Mouse (Mus musculus) heart, adult 2 months (tissue): ENCODE data around the gene Gpr82. TPM values are rescaled to one million over a fixed set of nuclear protein-coding genes. Genes with fewer than 3 reads are reported as not detected.

Source experiments
- DNase-seq, 2 experiments: peaks; one replicate each; pipeline ENCODE4 v3.0.0; 2021
- H3K27ac ChIP-seq: fragments of 200-600 bp; 2 replicates; pipeline ENCODE4 v1.8.1; 2022
- H3K27me3 ChIP-seq: fragments of 200-500 bp; 2 replicates; pipeline ENCODE4 v1.6.1; 2012; ENCODE audit warnings: mild to moderate bottlenecking, low read length, inconsistent platforms, mixed read lengths; ENCODE audit not compliant: control insufficient read depth, insufficient read depth
- H3K36me3 ChIP-seq: fragments of 200-500 bp; 2 replicates; pipeline ENCODE4 v1.6.1; 2012; ENCODE audit warnings: low read length, inconsistent platforms; ENCODE audit not compliant: control insufficient read depth, insufficient read depth
- H3K4me1 ChIP-seq: fragments of 200-500 bp; 2 replicates; pipeline ENCODE4 v1.6.1; 2011; ENCODE audit warnings: low read length; ENCODE audit not compliant: control insufficient read depth, insufficient read depth
- H3K4me3 ChIP-seq: fragments of 200-600 bp; 2 replicates; pipeline ENCODE4 v1.8.1; 2022
- H3K79me2 ChIP-seq: fragments of 200-500 bp; replicated peaks from 2 replicates; pipeline ENCODE4 v1.6.1; 2012; ENCODE audit warnings: mild to moderate bottlenecking, inconsistent platforms, low read length, moderate library complexity, mixed read lengths; ENCODE audit not compliant: control insufficient read depth, insufficient read depth
- H3K9ac ChIP-seq: fragments of 200-500 bp; 2 replicates; pipeline ENCODE4 v1.6.1; 2012; ENCODE audit warnings: low read depth, mild to moderate bottlenecking, control low read depth, inconsistent platforms, low read length, mixed read lengths
- CTCF ChIP-seq: fragments of 200-600 bp; IDR thresholded peaks from 2 replicates; pipeline ENCODE4 v1.8.1; 2022; ENCODE audit warnings: antibody characterized with exemption, mild to moderate bottlenecking, moderate library complexity
- EP300 ChIP-seq: fragments of 200-500 bp; IDR thresholded peaks from 2 replicates; pipeline ENCODE4 v1.6.1; 2011; ENCODE audit warnings: low read depth, low read length, control low read depth; ENCODE audit not compliant: insufficient read depth
- POLR2A ChIP-seq: fragments of 200-500 bp; IDR thresholded peaks from 2 replicates; pipeline ENCODE4 v1.6.1; 2011; ENCODE audit warnings: mild to moderate bottlenecking, low read depth, low read length, control low read depth; ENCODE audit not compliant: insufficient read depth
- WGBS: fragments of 180-500 bp; shearing (Covaris S2); methylation state at CpG from one replicate; pipeline ENCODE4 v1.1.7; 2018; 5-methylcytosine and 5-hydroxymethylcytosine counted together
- intact Hi-C: fragments of 180-260 bp; cut with DNase I; formaldehyde crosslinking; loops from one replicate; pipeline ENCODE4 v1.15.1; 2025
- polyA plus RNA-seq: library from polyadenylated mRNA; depleted of rRNA; stranded (reverse); fragments of >200 nt; gene quantifications from 2 replicates; pipeline ENCODE4 v1.2.3, GENCODE M21; 2012
- total RNA-seq, 2 experiments: library from RNA; stranded (reverse); gene quantifications; 2 replicates each; pipeline ENCODE4 v1.2.3; 2021

Gene Gpr82
- total and polyA plus RNA-seq, 3 experiments, result not detected

- TF ChIP-seq POLR2A (no peak), EP300 (no peak), CTCF (no peak)
- WGBS, result 52% methylated on average over 5 of the region's 5 CpGs
- H3K27ac ChIP-seq, result peak overlapping the region; percentile 59
- H3K27me3 ChIP-seq, result no peaks in the 10 kb centered on the region
- peaks cover 3% of the 10 kb centered on the region for H3K4me1 ChIP-seq
- H3K36me3 ChIP-seq, result peaks cover 5% of the 10 kb centered on the region
- no peak for DNase-seq
- H3K4me3 ChIP-seq, result no peak overlapping the region
- intact Hi-C loops, result loop anchor here (5.0 kb wide), 1 partner anchor 155 kb away; the partner anchor contains the start of gene Nyx
- no peak overlapping the region for H3K9ac ChIP-seq
- no peaks in the 10 kb centered on the region for H3K79me2 ChIP-seq
These were observed 38.5 kb upstream of the Gpr82 start for GRCm38 (mm10) chrX:13622654-13623053.

DNA sequence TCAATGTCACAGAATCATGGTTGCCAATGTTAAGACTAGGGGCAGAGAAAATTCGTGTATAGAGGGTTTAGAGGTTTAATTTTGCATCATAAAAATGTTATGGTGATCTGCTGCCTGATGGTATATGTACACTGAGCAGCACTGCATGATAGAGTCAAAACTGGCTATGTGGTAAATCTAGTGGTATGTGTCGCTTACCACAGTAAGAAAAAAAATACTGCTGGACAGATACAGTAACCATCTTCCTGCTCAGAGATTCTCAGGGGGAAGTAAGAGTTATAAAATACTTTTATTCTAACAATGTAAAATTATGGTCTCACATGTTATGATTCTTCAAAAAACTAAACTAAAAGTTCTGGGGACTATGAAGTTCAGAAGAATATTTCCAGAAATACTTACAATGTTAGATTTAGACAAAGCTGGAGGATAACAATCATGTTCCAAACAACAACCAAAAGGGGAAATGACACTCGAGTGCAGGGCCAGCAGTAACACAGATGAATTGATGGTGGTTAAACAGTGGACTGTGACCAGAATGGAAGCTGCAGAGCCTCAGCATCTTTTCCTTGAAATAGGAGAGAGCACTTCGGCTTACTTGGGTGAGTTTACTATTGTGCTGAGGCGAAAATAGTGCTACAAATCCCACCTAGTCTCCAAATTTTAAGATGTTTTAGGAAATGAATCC, 29.4 kb upstream of the Gpr82 start, which contains the start of gene Gpr34:
Gene Gpr34, plus strand, starts transcription at position 491 of the 685 bp plus-strand sequence.
- intact Hi-C loops, result no loop called here
- Histone ChIP-seq H3K4me3 (no peak within 1 kb of the TSS), H3K79me2 (no peaks in the 10 kb centered on the region), H3K36me3 (no peaks in the 10 kb centered on the region), H3K27me3 (no peaks in the 10 kb centered on the region), H3K4me1 (no peaks in the 10 kb centered on the region; the same call in 1 of the 2 replicates), H3K27ac (peak within 1 kb of the TSS; percentile 20; the same call in 1 of the 2 replicates), H3K9ac (no peak within 1 kb of the TSS)
- DNase-seq, result no peak
- TF ChIP-seq CTCF (no peak), POLR2A (no peak), EP300 (no peak)
- WGBS, result 60% methylated on average over 5 of the region's 5 CpGs

DNA sequence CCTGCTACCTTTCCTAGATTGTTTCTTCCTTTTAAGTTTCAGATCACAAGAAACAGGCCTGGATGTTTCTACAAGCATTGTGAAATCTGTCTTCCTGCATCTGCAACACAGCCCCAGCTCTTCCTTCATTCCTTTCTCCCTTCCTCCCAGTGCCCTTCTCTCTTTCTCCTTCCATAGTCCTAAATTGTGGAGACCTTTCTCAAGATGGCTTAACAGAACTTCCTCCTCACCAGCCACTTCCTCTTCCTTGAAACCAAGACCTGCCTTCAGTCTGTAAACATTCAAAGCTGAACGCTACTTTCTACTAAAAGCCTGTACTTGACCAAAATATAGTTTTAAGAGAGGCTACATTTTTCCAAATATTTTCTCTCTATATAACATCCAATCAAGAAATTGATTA, 24.8 kb upstream of the Gpr82 start:
- no peaks in the 10 kb centered on the region for H3K36me3 ChIP-seq
- no peaks in the 10 kb centered on the region for H3K27me3 ChIP-seq
- no peak overlapping the region for H3K27ac ChIP-seq
- H3K4me3 ChIP-seq, result no peak overlapping the region
- 81% methylated on average over 1 of the region's 1 CpGs for WGBS
- H3K9ac ChIP-seq, result no peak overlapping the region
- intact Hi-C loops, result no loop called here
- H3K4me1 ChIP-seq, result peaks cover 1% of the 10 kb centered on the region
- TF ChIP-seq POLR2A, result no peak
- no peak for DNase-seq
- no peaks in the 10 kb centered on the region for H3K79me2 ChIP-seq

DNA sequence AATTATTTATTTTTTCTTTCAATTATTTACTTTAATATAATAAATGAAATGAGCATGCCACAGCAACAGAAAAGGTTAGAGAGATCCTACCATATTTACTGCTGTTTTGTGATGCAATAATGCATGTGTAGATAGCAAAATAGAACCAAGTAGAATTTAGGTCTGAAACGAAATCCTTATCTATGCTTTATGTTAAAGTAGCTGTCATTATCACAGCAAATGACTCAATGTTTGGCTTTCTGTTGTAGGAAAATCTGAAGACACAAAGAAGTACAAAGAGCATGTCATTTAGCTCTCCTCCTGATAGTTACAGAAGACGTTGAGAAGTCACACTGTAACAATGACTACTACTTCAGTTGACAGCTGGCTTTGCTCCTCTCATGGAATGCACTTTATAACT, 22.3 kb upstream of the Gpr82 start:
- WGBS, result 33% methylated on average over 2 of the region's 2 CpGs

GRCm38 (mm10) chrX:13651889-13652288, 9.3 kb upstream of the Gpr82 start:
- Histone ChIP-seq H3K36me3 (peaks cover 11% of the 10 kb centered on the region; the same call in 1 of the 2 replicates), H3K79me2 (no peaks in the 10 kb centered on the region), H3K4me3 (no peak overlapping the region), H3K27ac (no peak overlapping the region), H3K27me3 (no peaks in the 10 kb centered on the region), H3K4me1 (peaks cover 2% of the 10 kb centered on the region), H3K9ac (no peak overlapping the region)
- 76% methylated on average over 2 of the region's 2 CpGs for WGBS
- intact Hi-C loops, result loop anchor here (10.0 kb wide), 1 partner anchor 77 kb away; no protein-coding TSS in a partner anchor
- TF ChIP-seq POLR2A (no peak), CTCF (no peak), EP300 (no peak)
- no peak for DNase-seq

More for the DNA sequence above, 22.3 kb upstream of the Gpr82 start:
- intact Hi-C loops, result no loop called here
- H3K4me3 ChIP-seq, result no peak overlapping the region
- no peaks in the 10 kb centered on the region for H3K27me3 ChIP-seq
- no peak overlapping the region for H3K27ac ChIP-seq
- TF ChIP-seq POLR2A (no peak), CTCF (no peak), EP300 (no peak)
- H3K4me1 ChIP-seq, result peaks cover 1% of the 10 kb centered on the region
- DNase-seq, result no peak
- no peaks in the 10 kb centered on the region for H3K36me3 ChIP-seq
- H3K9ac ChIP-seq, result no peak overlapping the region
- H3K79me2 ChIP-seq, result no peaks in the 10 kb centered on the region

DNA sequence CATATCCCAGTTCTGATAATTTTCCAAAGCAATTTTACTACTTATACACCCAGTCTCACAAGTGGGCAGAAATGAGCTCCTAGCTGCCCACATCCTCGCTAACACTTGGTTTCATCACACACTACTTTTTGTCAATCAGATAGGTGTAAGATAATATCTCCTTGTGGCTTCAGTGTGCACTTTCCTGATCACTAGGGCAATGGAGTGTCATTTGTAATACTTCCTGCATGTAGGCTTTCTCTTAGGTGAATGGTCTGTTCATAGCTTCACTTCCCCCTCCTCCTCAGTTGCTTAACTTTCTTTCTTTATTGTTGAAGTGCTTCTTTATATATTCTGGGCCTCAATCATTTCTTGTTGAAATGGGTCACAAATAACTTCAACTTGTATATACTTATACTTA, 8.9 kb upstream of the Gpr82 start:
- H3K79me2 ChIP-seq, result no peaks in the 10 kb centered on the region
- no peak overlapping the region for H3K4me3 ChIP-seq
- H3K4me1 ChIP-seq, result peaks cover 2% of the 10 kb centered on the region
- no peak overlapping the region for H3K9ac ChIP-seq
- no peak overlapping the region for H3K27ac ChIP-seq
- peaks cover 11% of the 10 kb centered on the region; the same call in 1 of the 2 replicates for H3K36me3 ChIP-seq
- intact Hi-C loops, result loop anchor here (10.0 kb wide), 1 partner anchor 77 kb away; no protein-coding TSS in a partner anchor
- no peak for DNase-seq
- WGBS, result 78% methylated on average over 1 of the region's 1 CpGs
- H3K27me3 ChIP-seq, result no peaks in the 10 kb centered on the region
- TF ChIP-seq POLR2A, result no peak
- no peak for TF ChIP-seq CTCF
- TF ChIP-seq EP300, result no peak
